Mouse (Mus musculus): ENCODE measurements at regions not wholly inside any gene's neighbourhood (a gene's known extent, or its start where the extent isn't known, plus 50 kb on each side); places are given as distances from the start of the nearest gene placed in this dataset.
"Not testable (repeated sequence)": the region's sequence is repeated elsewhere in the genome, so short reads cannot be mapped to it uniquely, and the experiment has no call there.

DNA sequence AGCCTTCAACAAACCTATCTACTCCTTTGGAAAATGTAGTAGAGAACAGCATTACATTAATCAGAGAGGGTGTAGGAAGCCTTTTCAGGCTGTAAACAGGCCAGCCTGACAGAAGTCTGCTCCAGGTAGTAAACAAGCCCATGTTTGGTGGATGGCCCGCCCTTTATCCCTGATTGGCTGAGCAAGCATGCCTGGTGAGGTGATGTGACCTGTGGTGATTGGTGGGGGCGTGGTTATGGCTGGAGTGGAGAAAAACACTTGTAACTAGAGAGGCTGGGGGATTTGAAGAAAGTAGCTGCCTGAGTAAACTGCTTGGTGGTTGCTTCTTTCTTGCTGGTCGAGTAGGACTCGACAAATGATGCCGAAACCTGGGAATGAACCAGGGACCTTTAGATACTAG, 621.3 kb upstream of the Dsel start:
- DNase-seq (ENCODE audit: extremely low spot score in 1 of 2, low spot score in 2 of 2); intact Hi-C loops (cut with DNase I): not testable (repeated sequence)

DNA sequence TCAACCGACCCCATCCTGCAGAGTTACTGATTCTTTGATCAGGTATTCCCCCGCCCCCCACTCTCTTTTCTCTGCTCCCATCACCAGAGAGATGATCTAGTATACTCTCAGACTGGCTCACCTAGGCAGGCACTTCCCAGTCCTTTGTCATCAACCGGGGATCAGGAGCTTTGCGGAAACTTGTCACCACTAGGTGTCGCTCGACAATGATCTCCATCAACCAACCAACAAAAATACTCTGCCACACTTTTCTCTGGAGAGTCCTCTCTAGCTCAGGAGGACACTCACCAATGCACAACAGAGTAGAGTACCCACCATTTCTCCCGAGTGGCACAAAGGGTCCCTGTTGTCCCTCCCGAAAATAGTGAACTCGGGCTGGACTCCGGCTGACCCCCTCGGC, 591.3 kb upstream of the Dsel start:
- intact Hi-C loops (cut with DNase I): no loop called here
- peak in 1 of 2 experiments; percentile 35 for DNase-seq (ENCODE audit: extremely low spot score in 1 of 2, low spot score in 2 of 2)

DNA sequence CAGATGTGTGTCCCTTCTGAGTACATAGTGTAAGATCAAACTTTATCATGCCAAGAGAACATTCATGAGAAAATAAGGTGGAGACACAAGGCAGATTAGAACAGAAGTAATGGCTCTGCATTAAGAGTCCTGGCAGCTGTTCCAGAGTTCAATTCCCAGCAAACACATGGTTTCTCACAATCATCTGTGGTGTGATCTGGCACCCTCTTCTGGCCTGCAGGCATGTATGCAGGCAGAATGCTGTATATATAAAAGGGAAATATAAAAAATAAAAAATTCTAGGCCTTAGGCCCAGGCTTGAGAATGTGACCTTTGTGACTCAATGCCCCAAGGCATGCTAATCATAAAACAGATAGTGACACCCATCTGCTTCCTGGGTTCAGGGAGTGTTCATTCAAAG, 587.7 kb upstream of the Dsel start:
- intact Hi-C loops (cut with DNase I): loop anchor here (5.0 kb wide), 2 partner anchors 65 to 790 kb away; no protein-coding TSS in a partner anchor
- DNase-seq (ENCODE audit: extremely low spot score in 1 of 2, low spot score in 2 of 2): no peak

DNA sequence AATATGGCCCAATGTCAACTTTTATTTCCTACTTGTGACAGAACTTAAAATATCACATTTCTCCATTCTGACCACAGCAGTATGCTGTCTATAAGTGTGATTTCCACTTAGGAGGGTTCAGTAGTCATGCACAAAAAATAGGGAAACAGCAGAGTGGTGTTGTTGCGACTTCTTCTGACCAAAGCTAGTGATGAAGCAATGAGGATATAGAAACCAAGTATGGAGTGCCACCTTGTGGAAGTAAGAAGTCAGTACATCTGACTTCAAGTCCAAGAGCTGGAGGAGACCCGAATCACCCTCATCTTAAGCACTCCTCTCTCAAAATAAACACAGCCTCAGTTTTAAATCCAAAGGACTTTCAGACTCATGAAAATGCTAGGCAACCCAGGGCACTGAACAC, 586.9 kb upstream of the Dsel start:
- peak in 1 of 2 experiments; percentile 7 for DNase-seq (ENCODE audit: extremely low spot score in 1 of 2, low spot score in 2 of 2)
- intact Hi-C loops (cut with DNase I): loop anchor here (5.0 kb wide), 2 partner anchors 64 to 789 kb away; no protein-coding TSS in a partner anchor

DNA sequence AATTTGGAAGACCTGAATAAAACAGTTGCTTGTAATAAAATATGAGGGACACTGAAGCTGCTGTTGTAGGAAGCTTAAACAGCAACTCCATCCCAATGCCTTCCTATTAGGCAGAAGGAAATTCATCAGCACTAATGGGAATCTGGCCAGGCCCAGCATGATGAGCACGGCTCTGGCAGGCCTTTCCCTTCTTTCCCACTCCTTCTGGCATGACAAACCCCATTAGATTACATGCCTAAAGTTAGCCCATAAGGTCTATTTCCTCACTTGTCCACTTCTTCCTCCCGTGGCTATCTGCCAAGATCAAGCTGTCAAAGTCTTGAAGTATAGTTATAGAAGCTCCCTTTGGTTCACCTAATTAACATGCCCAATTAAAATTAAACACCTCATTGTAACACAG, 574.4 kb upstream of the Dsel start:
- DNase-seq (ENCODE audit: extremely low spot score in 1 of 2, low spot score in 2 of 2): no peak
- intact Hi-C loops (cut with DNase I): no loop called here

- intact Hi-C loops (cut with DNase I): no loop called here
- DNase-seq (ENCODE audit: extremely low spot score in 1 of 2, low spot score in 2 of 2): peak; percentile 19 to 59
Measured at GRCm38 (mm10) chr1:112416350-112417083, 551.8 kb upstream of the Dsel start.

- intact Hi-C loops (cut with DNase I): loop anchor here (5.0 kb wide), 1 partner anchor 63 kb away; no protein-coding TSS in a partner anchor
- peak; percentile 18 to 20 for DNase-seq (ENCODE audit: extremely low spot score in 1 of 2, low spot score in 2 of 2)
Measured at GRCm38 (mm10) chr1:112388807-112389206, 524.1 kb upstream of the Dsel start.

DNA sequence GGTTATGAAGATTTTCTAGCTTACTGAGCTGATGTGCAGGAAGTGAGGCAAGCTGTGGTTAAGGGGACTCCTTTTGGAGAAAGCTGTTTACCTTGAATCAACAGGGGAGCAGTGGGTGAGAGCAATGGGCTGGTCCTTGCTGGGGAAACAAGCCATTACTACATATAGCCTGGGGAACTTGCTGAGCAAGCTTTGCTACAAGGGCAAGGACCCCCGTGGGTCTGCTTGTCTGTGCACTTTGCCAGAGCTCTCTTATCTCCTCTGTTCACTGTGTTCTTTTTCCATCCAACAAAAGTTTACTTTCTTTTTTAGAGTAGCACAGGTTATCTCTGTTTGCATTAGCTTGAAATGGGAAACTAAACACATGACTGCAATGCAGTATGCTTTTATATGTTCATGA, 519.3 kb upstream of the Dsel start:
- intact Hi-C loops (cut with DNase I): no loop called here
- DNase-seq (ENCODE audit: extremely low spot score in 1 of 2, low spot score in 2 of 2): no peak

- DNase-seq (ENCODE audit: extremely low spot score in 1 of 2, low spot score in 2 of 2): peak; percentile 34 to 73
- intact Hi-C loops (cut with DNase I): loop anchor here (1.0 to 2.0 kb wide), 2 partner anchors 515 to 719 kb away; partner anchors contain the start of gene Dsel
Measured at GRCm38 (mm10) chr1:112379651-112380264, 515.0 kb upstream of the Dsel start.

- intact Hi-C loops (cut with DNase I): loop anchor here (1.0 kb wide), 1 partner anchor 514 kb away; the partner anchor contains the start of gene Dsel
- DNase-seq (ENCODE audit: extremely low spot score in 1 of 2, low spot score in 2 of 2): peak in 1 of 2 experiments; percentile 62
Measured at GRCm38 (mm10) chr1:112378660-112379059, 513.9 kb upstream of the Dsel start.

DNA sequence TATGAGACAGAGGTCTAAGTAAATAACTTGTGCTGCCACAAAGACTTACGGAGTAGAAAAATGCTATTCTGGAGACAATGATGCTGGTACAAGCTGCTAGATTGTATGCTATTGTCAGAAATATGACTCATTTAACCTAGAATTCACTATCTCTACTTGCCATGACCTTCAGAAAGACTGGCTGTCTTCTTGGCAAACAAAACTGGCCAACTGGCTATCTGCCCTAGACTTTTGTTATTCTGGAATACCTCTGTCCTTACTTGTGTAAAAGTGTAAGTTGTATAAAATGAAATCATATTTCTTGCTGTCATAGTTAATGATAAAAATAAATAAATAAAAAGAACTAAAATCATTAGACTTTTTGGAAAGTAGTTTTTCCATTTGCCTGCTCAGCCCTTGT, 491.1 kb upstream of the Dsel start:
- intact Hi-C loops (cut with DNase I): no loop called here
- no peak for DNase-seq (ENCODE audit: extremely low spot score in 1 of 2, low spot score in 2 of 2)

All from left cerebral cortex, postnatal 10 days (tissue).